Mouse (Mus musculus): ENCODE data around the gene Plk5. TPM values are rescaled to one million over a fixed set of nuclear protein-coding genes. Genes with fewer than 3 reads are reported as not detected.

Plk5 gene
- polyA plus RNA-seq, 1 experiment from 2014 or later: 2.2 TPM

- 1% methylated on average over 41 of the region's 42 CpGs for WGBS
- Histone ChIP-seq H3K27ac (no peak within 1 kb of the TSS), H3K27me3 (peaks cover 100% of the 10 kb centered on the region), H3K9me3 (no peaks in the 10 kb centered on the region), H3K4me1 (peaks cover 34% of the 10 kb centered on the region), H3K4me2 (replicated peaks) (peak within 1 kb of the TSS; percentile 56), H3K9ac (peak within 1 kb of the TSS; percentile 48), H3K36me3 (no peaks in the 10 kb centered on the region), H3K4me3 (peak within 1 kb of the TSS; percentile 35)
- no peak; the same call in 1 of the 2 replicates for ATAC-seq (ENCODE audit: low FRiP score, low read depth)
Observed at GRCm38 (mm10) chr10:80348244-80348781, 7.9 kb upstream of the Plk5 start, which contains the start of gene Adamtsl5. Gene Adamtsl5, minus strand, starts transcription at chr10:80348412.

GRCm38 (mm10) chr10:80348981-80349380 lies 7.3 kb upstream of the Plk5 start:
- ATAC-seq (ENCODE audit: low FRiP score, low read depth): no peak
- peak overlapping the region; percentile 35 for H3K4me3 ChIP-seq
- H3K9ac ChIP-seq: peak overlapping the region; percentile 48; the same call in 1 of the 2 replicates

GRCm38 (mm10) chr10:80350292-80350691 lies 6.0 kb upstream of the Plk5 start:
- WGBS: 2% methylated on average over 7 of the region's 7 CpGs

More at GRCm38 (mm10) chr10:80348981-80349380, 7.3 kb upstream of the Plk5 start:
- no peaks in the 10 kb centered on the region for H3K36me3 ChIP-seq
- no peak overlapping the region for H3K27ac ChIP-seq
- H3K9me3 ChIP-seq: no peaks in the 10 kb centered on the region
- WGBS: 18% methylated on average over 26 of the region's 26 CpGs
- peaks cover 31% of the 10 kb centered on the region for H3K4me1 ChIP-seq
- H3K4me2 ChIP-seq (replicated peaks): peak overlapping the region; percentile 56
- H3K27me3 ChIP-seq: peaks cover 100% of the 10 kb centered on the region

GRCm38 (mm10) chr10:80351896-80352295 lies 4.4 kb upstream of the Plk5 start:
- no peak overlapping the region for H3K4me2 ChIP-seq (replicated peaks)
- peaks cover 100% of the 10 kb centered on the region for H3K27me3 ChIP-seq
- no peak overlapping the region for H3K9ac ChIP-seq
- no peak for ATAC-seq (ENCODE audit: low FRiP score, low read depth)
- WGBS: 34% methylated on average over 11 of the region's 11 CpGs
- no peak overlapping the region for H3K27ac ChIP-seq
- no peaks in the 10 kb centered on the region for H3K9me3 ChIP-seq
- H3K4me3 ChIP-seq: no peak overlapping the region
- no peaks in the 10 kb centered on the region for H3K36me3 ChIP-seq
- H3K4me1 ChIP-seq: peaks cover 30% of the 10 kb centered on the region

More at GRCm38 (mm10) chr10:80350292-80350691, 6.0 kb upstream of the Plk5 start:
- Histone ChIP-seq H3K27me3 (peaks cover 100% of the 10 kb centered on the region), H3K4me2 (replicated peaks) (no peak overlapping the region), H3K4me1 (peaks cover 20% of the 10 kb centered on the region), H3K36me3 (no peaks in the 10 kb centered on the region), H3K9ac (no peak overlapping the region), H3K27ac (no peak overlapping the region), H3K4me3 (no peak overlapping the region), H3K9me3 (no peaks in the 10 kb centered on the region)
- peak; percentile 66 for ATAC-seq (ENCODE audit: low FRiP score, low read depth)

GRCm38 (mm10) chr10:80352727-80353126 lies 3.5 kb upstream of the Plk5 start:
- no peak overlapping the region for H3K27ac ChIP-seq
- H3K4me2 ChIP-seq (replicated peaks): no peak overlapping the region
- no peaks in the 10 kb centered on the region for H3K9me3 ChIP-seq
- no peak for ATAC-seq (ENCODE audit: low FRiP score, low read depth)
- H3K27me3 ChIP-seq: peaks cover 100% of the 10 kb centered on the region
- H3K36me3 ChIP-seq: no peaks in the 10 kb centered on the region
- peaks cover 35% of the 10 kb centered on the region for H3K4me1 ChIP-seq
- WGBS: 65% methylated on average over 8 of the region's 8 CpGs
- no peak overlapping the region for H3K4me3 ChIP-seq
- no peak overlapping the region; the same call in 1 of the 2 replicates for H3K9ac ChIP-seq

GRCm38 (mm10) chr10:80355431-80355830 lies 828 bp upstream of the Plk5 start:
- Histone ChIP-seq H3K4me1 (peaks cover 22% of the 10 kb centered on the region), H3K4me2 (replicated peaks) (no peak overlapping the region; the same call in 1 of the 2 replicates), H3K9ac (no peak overlapping the region), H3K4me3 (peak overlapping the region; percentile 44; the same call in 1 of the 2 replicates), H3K9me3 (no peaks in the 10 kb centered on the region), H3K36me3 (no peaks in the 10 kb centered on the region), H3K27me3 (peaks cover 100% of the 10 kb centered on the region), H3K27ac (no peak overlapping the region)
- ATAC-seq (ENCODE audit: low FRiP score, low read depth): no peak
- WGBS: 5% methylated on average over 9 of the region's 9 CpGs

- ATAC-seq (ENCODE audit: low FRiP score, low read depth): no peak
- Histone ChIP-seq H3K36me3 (no peaks in the 10 kb centered on the region), H3K27me3 (peaks cover 96% of the 10 kb centered on the region), H3K9ac (peak overlapping the region; percentile 46), H3K27ac (no peak overlapping the region), H3K4me2 (replicated peaks) (peak overlapping the region; percentile 76), H3K4me1 (peaks cover 22% of the 10 kb centered on the region), H3K9me3 (no peaks in the 10 kb centered on the region), H3K4me3 (peak overlapping the region; percentile 44)
- WGBS: 1% methylated on average over 34 of the region's 34 CpGs
Observed at GRCm38 (mm10) chr10:80356737-80357136, 478 bp downstream of the Plk5 start.

GRCm38 (mm10) chr10:80357336-80357735 lies 1.1 kb downstream of the Plk5 start:
- Histone ChIP-seq H3K4me1 (peaks cover 22% of the 10 kb centered on the region), H3K36me3 (no peaks in the 10 kb centered on the region), H3K4me3 (peak overlapping the region; percentile 44), H3K9me3 (no peaks in the 10 kb centered on the region), H3K27me3 (peaks cover 90% of the 10 kb centered on the region), H3K27ac (no peak overlapping the region), H3K9ac (no peak overlapping the region), H3K4me2 (replicated peaks) (peak overlapping the region; percentile 76)
- WGBS: 35% methylated on average over 7 of the region's 7 CpGs
- no peak; the same call in 1 of the 2 replicates for ATAC-seq (ENCODE audit: low FRiP score, low read depth)

GRCm38 (mm10) chr10:80357994-80358639 lies 1.9 kb downstream of the Plk5 start:
- H3K9me3 ChIP-seq: no peaks in the 10 kb centered on the region
- H3K4me2 ChIP-seq (replicated peaks): peak overlapping the region; percentile 60
- H3K27ac ChIP-seq: no peak overlapping the region
- H3K9ac ChIP-seq: peak overlapping the region; percentile 36; the same call in 1 of the 2 replicates
- peaks cover 22% of the 10 kb centered on the region for H3K4me1 ChIP-seq
- WGBS: 8% methylated on average over 31 of the region's 31 CpGs
- no peak for ATAC-seq (ENCODE audit: low FRiP score, low read depth)
- H3K27me3 ChIP-seq: peaks cover 90% of the 10 kb centered on the region
- no peaks in the 10 kb centered on the region for H3K36me3 ChIP-seq
- H3K4me3 ChIP-seq: peak overlapping the region; percentile 44

- ATAC-seq (ENCODE audit: low FRiP score, low read depth): no peak
- Histone ChIP-seq H3K27ac (no peak overlapping the region), H3K27me3 (peaks cover 54% of the 10 kb centered on the region), H3K4me2 (replicated peaks) (no peak overlapping the region), H3K4me3 (no peak overlapping the region), H3K36me3 (no peaks in the 10 kb centered on the region), H3K9ac (no peak overlapping the region), H3K9me3 (peaks cover 4% of the 10 kb centered on the region; the same call in 1 of the 2 replicates), H3K4me1 (no peaks in the 10 kb centered on the region)
- whole genome bisulfite sequencing: 26% methylated on average over 6 of the region's 6 CpGs
Observed at GRCm38 (mm10) chr10:80363734-80364133, 7.5 kb downstream of the Plk5 start.

- Histone ChIP-seq H3K4me3 (no peak overlapping the region), H3K4me2 (replicated peaks) (no peak overlapping the region), H3K4me1 (no peaks in the 10 kb centered on the region), H3K36me3 (no peaks in the 10 kb centered on the region), H3K27me3 (peaks cover 33% of the 10 kb centered on the region), H3K9ac (no peak overlapping the region), H3K9me3 (peaks cover 4% of the 10 kb centered on the region; the same call in 1 of the 2 replicates), H3K27ac (no peak overlapping the region)
- ATAC-seq (ENCODE audit: low FRiP score, low read depth): no peak
- 48% methylated on average over 6 of the region's 6 CpGs for WGBS
Observed at GRCm38 (mm10) chr10:80365736-80366135, 9.5 kb downstream of the Plk5 start.

- WGBS: 60% methylated on average over 5 of the region's 5 CpGs
- Histone ChIP-seq H3K27me3 (peaks cover 21% of the 10 kb centered on the region), H3K4me3 (no peak overlapping the region), H3K27ac (no peak overlapping the region), H3K36me3 (no peaks in the 10 kb centered on the region), H3K9ac (no peak overlapping the region), H3K4me2 (replicated peaks) (no peak overlapping the region), H3K9me3 (peaks cover 4% of the 10 kb centered on the region; the same call in 1 of the 2 replicates), H3K4me1 (peaks cover 7% of the 10 kb centered on the region; the same call in 1 of the 2 replicates)
- no peak for ATAC-seq (ENCODE audit: low FRiP score, low read depth)
Observed at GRCm38 (mm10) chr10:80367954-80368353, 11.7 kb downstream of the Plk5 start.

All from limb, embryonic 13.5 days (tissue).